Mouse (Mus musculus) liver, adult 2 months (tissue): ENCODE measurements around the gene Runx2. TPM values are rescaled to one million over a fixed set of nuclear protein-coding genes. Genes with fewer than 3 reads are reported as not detected.

Source experiments
- DNase-seq: peaks from one replicate; pipeline ENCODE4 v3.0.0-alpha.2; 2011; ENCODE audit warnings: low read depth, low spot score; ENCODE audit errors: extremely low read depth
- H3K27ac ChIP-seq: fragments of 200-500 bp; replicated peaks from 2 replicates; pipeline ENCODE4 v1.5.1; 2012; ENCODE audit warnings: low read depth, mild to moderate bottlenecking, control low read depth, inconsistent platforms, low read length; ENCODE audit not compliant: insufficient read depth
- H3K27me3 ChIP-seq: fragments of 200-500 bp; 2 replicates; pipeline ENCODE4 v1.6.1; 2012; ENCODE audit warnings: mild to moderate bottlenecking, moderate library complexity, low read length, inconsistent platforms; ENCODE audit not compliant: control insufficient read depth, insufficient read depth
- H3K36me3 ChIP-seq: fragments of 200-500 bp; 2 replicates; pipeline ENCODE4 v1.6.1; 2012; ENCODE audit warnings: low read length, inconsistent platforms; ENCODE audit not compliant: control insufficient read depth, insufficient read depth
- H3K4me1 ChIP-seq: fragments of 200-500 bp; 2 replicates; pipeline ENCODE4 v1.6.1; 2011; ENCODE audit warnings: low read length; ENCODE audit not compliant: control insufficient read depth, insufficient read depth
- H3K4me3 ChIP-seq: fragments of 200-500 bp; 2 replicates; pipeline ENCODE4 v1.5.1; 2011; ENCODE audit warnings: low read depth, mild to moderate bottlenecking, control low read depth, low read length, moderate library complexity; ENCODE audit not compliant: insufficient read depth
- H3K79me2 ChIP-seq: fragments of 200-500 bp; 2 replicates; pipeline ENCODE4 v1.6.1; 2012; ENCODE audit warnings: inconsistent platforms, mild to moderate bottlenecking, low read length, moderate library complexity; ENCODE audit not compliant: control insufficient read depth, insufficient read depth
- H3K9ac ChIP-seq: fragments of 200-500 bp; 2 replicates; pipeline ENCODE4 v1.6.1; 2012; ENCODE audit warnings: low read depth, mild to moderate bottlenecking, control low read depth, inconsistent platforms, low read length
- CTCF ChIP-seq: fragments of 200-500 bp; IDR thresholded peaks from 2 replicates; pipeline ENCODE4 v1.5.1; 2011; ENCODE audit warnings: low read depth, low read length, control low read depth
- POLR2A ChIP-seq: fragments of 200-500 bp; IDR thresholded peaks from 2 replicates; pipeline ENCODE4 v1.6.1; 2011; ENCODE audit warnings: low read length, control low read depth; ENCODE audit not compliant: insufficient read depth; ENCODE audit errors: extremely low read depth
- whole genome bisulfite sequencing: fragments of 180-500 bp; shearing (Covaris S2); methylation state at CpG from one replicate; pipeline ENCODE4 v1.1.7; 2018; 5-methylcytosine and 5-hydroxymethylcytosine counted together
- polyA plus RNA-seq: library from polyadenylated mRNA; depleted of rRNA; stranded (reverse); fragments of >200 nt; gene quantifications from 2 replicates; pipeline ENCODE4 v1.2.3, GENCODE M21; 2012
- total RNA-seq: library from RNA; depleted of rRNA; stranded (reverse); fragments of >200 nt; gene quantifications from 2 replicates; pipeline ENCODE4 v1.2.3, GENCODE M21; 2014

The Runx2 gene
- total and polyA plus RNA-seq, 2 experiments, result 0.09 to 0.21 TPM

- 81% methylated on average over 3 of the region's 3 CpGs for WGBS
- no peaks in the 10 kb centered on the region for H3K79me2 ChIP-seq
These were observed 173.7 kb downstream of the Runx2 start for GRCm38 (mm10) chr17:44640910-44641309.

DNA sequence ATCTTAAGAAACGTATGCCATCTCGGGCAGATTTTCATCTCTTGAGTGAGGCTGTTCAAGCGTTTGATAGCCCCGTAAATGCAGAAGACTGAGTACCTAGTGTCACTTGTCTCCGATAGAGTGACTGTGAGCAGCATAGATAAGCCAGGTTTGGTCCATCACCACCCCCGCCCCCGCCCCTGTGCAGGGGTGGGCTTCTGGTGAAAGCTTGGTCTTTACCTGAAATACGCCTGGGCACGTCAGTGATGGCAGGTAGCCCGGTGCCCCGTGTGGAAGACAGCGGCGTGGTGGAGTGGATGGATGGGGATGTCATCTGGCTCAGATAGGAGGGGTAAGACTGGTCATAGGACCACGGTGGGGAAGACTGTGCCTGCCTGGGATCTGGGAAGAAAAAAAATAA lies 175.2 kb downstream of the Runx2 start:
- Histone ChIP-seq H3K27ac (no peak overlapping the region), H3K27me3 (no peaks in the 10 kb centered on the region), H3K9ac (no peak overlapping the region), H3K4me1 (no peaks in the 10 kb centered on the region), H3K36me3 (no peaks in the 10 kb centered on the region), H3K79me2 (no peaks in the 10 kb centered on the region), H3K4me3 (no peak overlapping the region)
- 92% methylated on average over 14 of the region's 14 CpGs for WGBS
- TF ChIP-seq CTCF (no peak), POLR2A (no peak)
- DNase-seq, result no peak

More at GRCm38 (mm10) chr17:44640910-44641309, 173.7 kb downstream of the Runx2 start:
- Histone ChIP-seq H3K4me1 (no peaks in the 10 kb centered on the region), H3K9ac (no peak overlapping the region), H3K4me3 (no peak overlapping the region), H3K27ac (no peak overlapping the region), H3K27me3 (no peaks in the 10 kb centered on the region), H3K36me3 (no peaks in the 10 kb centered on the region)
- TF ChIP-seq CTCF (no peak), POLR2A (no peak)
- no peak for DNase-seq

- DNase-seq, result no peak
- no peaks in the 10 kb centered on the region for H3K27me3 ChIP-seq
- H3K27ac ChIP-seq, result no peak overlapping the region
- no peaks in the 10 kb centered on the region for H3K36me3 ChIP-seq
- H3K79me2 ChIP-seq, result no peaks in the 10 kb centered on the region
- TF ChIP-seq POLR2A (no peak), CTCF (no peak)
- H3K4me1 ChIP-seq, result no peaks in the 10 kb centered on the region
- no peak overlapping the region for H3K4me3 ChIP-seq
- WGBS, result 73% methylated on average over 10 of the region's 10 CpGs
- H3K9ac ChIP-seq, result no peak overlapping the region
These were observed 177.3 kb downstream of the Runx2 start for GRCm38 (mm10) chr17:44637181-44637880.

GRCm38 (mm10) chr17:44634486-44634885 lies 180.1 kb downstream of the Runx2 start:
- Histone ChIP-seq H3K4me3 (no peak overlapping the region), H3K27me3 (no peaks in the 10 kb centered on the region), H3K79me2 (no peaks in the 10 kb centered on the region), H3K9ac (no peak overlapping the region), H3K27ac (no peak overlapping the region), H3K4me1 (no peaks in the 10 kb centered on the region), H3K36me3 (no peaks in the 10 kb centered on the region)
- TF ChIP-seq CTCF, result no peak
- no peak for TF ChIP-seq POLR2A
- no peak for DNase-seq
- 81% methylated on average over 5 of the region's 5 CpGs for WGBS

- no peaks in the 10 kb centered on the region for H3K27me3 ChIP-seq
- no peaks in the 10 kb centered on the region for H3K36me3 ChIP-seq
- 77% methylated on average over 14 of the region's 14 CpGs for WGBS
- TF ChIP-seq POLR2A (no peak), CTCF (no peak)
- no peak overlapping the region for H3K4me3 ChIP-seq
- H3K27ac ChIP-seq, result no peak overlapping the region
- DNase-seq, result no peak
- no peak overlapping the region for H3K9ac ChIP-seq
- no peaks in the 10 kb centered on the region for H3K4me1 ChIP-seq
- no peaks in the 10 kb centered on the region for H3K79me2 ChIP-seq
These were observed 180.8 kb downstream of the Runx2 start for GRCm38 (mm10) chr17:44633607-44634415.
